Mouse (Mus musculus) embryonic facial prominence, embryonic 12.5 days (tissue): ENCODE data around the gene Trp73. TPM values are rescaled to one million over a fixed set of nuclear protein-coding genes. Genes with fewer than 3 reads are reported as not detected.

Source experiments
- ATAC-seq: fragments of 200-750 bp; cut with Nextera tagmentation; 2 replicates; pipeline ENCODE4 v1.8.0; 2017; ENCODE audit not compliant: insufficient number of reproducible peaks, insufficient read depth, low FRiP score, low TSS enrichment
- H3K27ac ChIP-seq: fragments of 300-500 bp; sonication (generic); 2 replicates; pipeline ENCODE4 v1.5.1; 2016; ENCODE audit warnings: mild to moderate bottlenecking
- H3K27me3 ChIP-seq: fragments of 300-500 bp; sonication (generic); 2 replicates; pipeline ENCODE4 v1.6.1; 2016; ENCODE audit warnings: mild to moderate bottlenecking, moderate library complexity
- H3K36me3 ChIP-seq: fragments of 300-500 bp; sonication (generic); 2 replicates; pipeline ENCODE4 v1.6.1; 2016; ENCODE audit warnings: mild to moderate bottlenecking
- H3K4me1 ChIP-seq: fragments of 300-500 bp; sonication (generic); 2 replicates; pipeline ENCODE4 v1.6.1; 2016
- H3K4me2 ChIP-seq: fragments of 300-500 bp; sonication (generic); replicated peaks from 2 replicates; pipeline ENCODE4 v1.6.1; 2016; ENCODE audit warnings: mild to moderate bottlenecking, moderate library complexity
- H3K4me3 ChIP-seq: fragments of 300-500 bp; sonication (generic); 2 replicates; pipeline ENCODE4 v1.5.1; 2016; ENCODE audit warnings: mild to moderate bottlenecking
- H3K9ac ChIP-seq: fragments of 300-500 bp; sonication (generic); 2 replicates; pipeline ENCODE4 v1.6.1; 2016; ENCODE audit warnings: mild to moderate bottlenecking, moderate library complexity
- H3K9me3 ChIP-seq: fragments of 300-500 bp; sonication (generic); 2 replicates; pipeline ENCODE4 v1.6.1; 2016; ENCODE audit warnings: mild to moderate bottlenecking, moderate library complexity
- WGBS: fragments of 180-500 bp; shearing (Covaris S2); methylation state at CpG from one replicate; pipeline ENCODE4 v1.1.7; 2016; 5-methylcytosine and 5-hydroxymethylcytosine counted together
- polyA plus RNA-seq: library from polyadenylated mRNA; unstranded; fragments of >200 nt; fragmentation: Nextera tagmentation; extraction: Ambion mirVana; gene quantifications from 2 replicates; pipeline ENCODE4 v1.2.1, GENCODE M21; 2016

Trp73 gene
- polyA plus RNA-seq, 1 experiment from 2014 or later: 1.5 TPM

GRCm38 (mm10) chr4:154010907-154011645, 128.9 kb downstream of the Trp73 start:
- Histone ChIP-seq H3K9me3 (no peaks in the 10 kb centered on the region), H3K9ac (peak overlapping the region; percentile 98), H3K4me2 (peak overlapping the region; percentile 97), H3K27ac (peak overlapping the region; percentile 50; the same call in 1 of the 2 replicates), H3K27me3 (no peaks in the 10 kb centered on the region), H3K4me3 (peak overlapping the region; percentile 100), H3K4me1 (peaks cover 17% of the 10 kb centered on the region), H3K36me3 (peaks cover 30% of the 10 kb centered on the region)
- WGBS: 27% methylated on average over 13 of the region's 13 CpGs
- no peak for ATAC-seq

DNA sequence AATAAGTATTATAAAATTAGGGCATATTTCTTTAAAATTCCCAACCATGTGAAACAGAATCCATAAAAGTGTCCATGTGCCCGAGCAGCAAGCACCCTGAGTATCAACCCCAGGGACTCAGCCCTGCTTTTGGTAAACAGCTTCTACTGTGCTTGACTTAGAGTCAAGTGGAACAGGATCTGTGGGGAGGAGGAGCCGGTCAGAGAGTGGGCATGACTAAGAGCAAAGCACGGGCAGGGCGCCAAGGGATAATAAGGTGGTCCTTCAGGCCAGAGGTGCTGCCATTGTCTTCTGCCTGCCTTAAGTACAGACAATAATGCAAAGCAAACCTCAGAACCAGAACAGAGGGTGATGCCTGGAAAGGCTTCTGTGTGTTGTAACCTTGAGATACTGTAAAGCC, 132.2 kb downstream of the Trp73 start:
- no peaks in the 10 kb centered on the region for H3K9me3 ChIP-seq
- WGBS: 78% methylated on average over 4 of the region's 4 CpGs
- no peak overlapping the region for H3K27ac ChIP-seq

GRCm38 (mm10) chr4:154006264-154006663, 133.7 kb downstream of the Trp73 start:
- Histone ChIP-seq H3K27ac (no peak overlapping the region), H3K4me1 (no peaks in the 10 kb centered on the region), H3K4me2 (no peak overlapping the region), H3K9me3 (no peaks in the 10 kb centered on the region), H3K4me3 (no peak overlapping the region), H3K36me3 (peaks cover 57% of the 10 kb centered on the region), H3K27me3 (no peaks in the 10 kb centered on the region), H3K9ac (no peak overlapping the region)
- no peak for ATAC-seq
- 91% methylated on average over 6 of the region's 6 CpGs for WGBS

More for the DNA sequence above, 132.2 kb downstream of the Trp73 start:
- peaks cover 5% of the 10 kb centered on the region for H3K4me1 ChIP-seq
- no peak overlapping the region for H3K4me3 ChIP-seq
- no peaks in the 10 kb centered on the region for H3K27me3 ChIP-seq
- ATAC-seq: no peak
- H3K9ac ChIP-seq: no peak overlapping the region
- no peak overlapping the region for H3K4me2 ChIP-seq
- H3K36me3 ChIP-seq: peaks cover 46% of the 10 kb centered on the region

Other genes with a start within 250 kb of the Trp73 start
- gene A430005L14Rik, start 183.0 kb downstream of the Trp73 start, polyA plus RNA-seq: 79.5 and 82.0 TPM in 2 replicates
- 14.8 and 15.5 TPM in 2 replicates for gene Dffb, start 165.1 kb downstream of the Trp73 start, polyA plus RNA-seq
- gene Cep104, start 165.0 kb downstream of the Trp73 start, polyA plus RNA-seq: 19.2 and 19.8 TPM in 2 replicates
- 36.0 and 36.8 TPM in 2 replicates for gene Lrrc47, start 128.5 kb downstream of the Trp73 start, polyA plus RNA-seq
- 9.3 and 10.1 TPM in 2 replicates for gene Smim1, start 114.0 kb downstream of the Trp73 start, polyA plus RNA-seq
- not detected in 2 replicates for gene Ccdc27, start 97.5 kb downstream of the Trp73 start, polyA plus RNA-seq
- gene Wrap73, start 2.2 kb upstream of the Trp73 start, polyA plus RNA-seq: 49.8 TPM in 2 replicates
- 144 and 146 TPM in 2 replicates for gene Tprgl, start 20.5 kb upstream of the Trp73 start, polyA plus RNA-seq
- gene Megf6, start 30.5 kb upstream of the Trp73 start, polyA plus RNA-seq: 60.5 and 63.2 TPM in 2 replicates
- gene Arhgef16, start 161.5 kb upstream of the Trp73 start, polyA plus RNA-seq: 6.0 TPM in 2 replicates
- not detected in 2 replicates for gene B230104I21Rik, start 195.9 kb upstream of the Trp73 start, polyA plus RNA-seq